In the genomic region with DNA sequence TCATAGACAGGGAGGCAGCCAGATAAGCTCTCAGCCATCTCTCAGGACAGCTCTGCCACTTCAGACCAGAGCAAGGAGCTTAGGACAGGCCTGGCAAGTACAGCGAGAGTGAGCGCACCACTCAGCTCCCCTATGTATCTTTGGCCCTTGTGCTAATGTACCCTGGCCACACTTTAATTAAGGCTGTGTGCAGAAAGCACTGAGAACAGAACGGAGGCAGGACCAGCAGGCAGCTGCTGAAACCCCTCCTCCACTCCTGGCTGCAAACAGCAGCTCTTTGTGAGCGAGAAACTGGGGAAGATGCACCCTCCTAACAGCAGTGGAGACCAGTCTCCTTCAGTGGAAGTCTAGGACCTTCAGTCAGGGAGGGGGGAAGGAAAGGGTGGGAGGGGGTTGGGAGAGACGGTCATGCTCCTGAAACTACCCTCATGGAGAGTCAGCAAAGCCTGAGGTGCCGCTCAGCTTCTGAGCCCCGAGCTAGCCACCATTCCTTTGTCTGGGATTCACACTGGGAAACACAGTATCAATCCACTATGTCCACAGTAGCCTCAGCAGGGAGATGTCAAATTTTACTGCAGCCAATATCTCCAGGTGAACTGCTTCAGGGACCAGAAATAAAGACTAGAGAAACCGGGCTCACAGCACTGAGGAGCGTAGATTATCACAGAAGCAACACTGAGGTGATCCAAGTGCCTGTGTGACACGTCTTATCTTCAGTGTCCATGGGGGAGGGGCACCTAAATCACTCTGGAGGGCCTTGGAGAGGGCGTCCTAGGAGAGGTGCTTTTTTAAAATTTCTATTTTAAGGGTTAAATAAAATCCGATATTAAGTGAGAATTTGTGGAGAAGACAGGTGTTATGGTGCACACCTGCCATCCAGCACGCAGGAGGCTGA, we compare ENCODE assay signal across 10 mouse cellular contexts. TPM values are rescaled to one million over a fixed set of nuclear protein-coding genes. Genes with fewer than 3 reads are reported as not detected.
DNase-seq lines count a peak whose midpoint lies in the region; ATAC-seq and TF ChIP-seq lines count a peak whose summit lies in the region.
"Had no signal": no experiment of that assay in that cellular context is flagged by ENCODE, and none has a peak within 500 bp of the region (broad histone marks: within the 10 kb centered on the region; RNA-seq: fewer than 3 reads in every experiment).

No protein-coding gene starts in this region.

- intact Hi-C loops in heart, adult 2 months (cut with DNase I) = no loop called here

- no peaks in the 10 kb centered on the region for H3K79me2 ChIP-seq in heart, adult 2 months (replicated peaks; ENCODE audit: control insufficient read depth, insufficient read depth, low read length)

- no peak for TF ChIP-seq POLR2A in heart, adult 2 months (IDR thresholded peaks at IDR 0.05; ENCODE audit: insufficient read depth, low read depth, low read length)

- no peak for TF ChIP-seq CTCF in heart, postnatal 0 days (IDR thresholded peaks at IDR 0.05; ENCODE audit: low read depth)
- TF ChIP-seq CTCF in heart, adult 2 months (IDR thresholded peaks at IDR 0.05) = no peak

- no peak overlapping the region for H3K4me3 ChIP-seq in heart, postnatal 0 days (ENCODE audit: low read depth, low read length)
- H3K4me3 ChIP-seq in heart, adult 2 months = no peak overlapping the region
- H3K4me3 ChIP-seq in forebrain, embryonic 12.5 days (replicated peaks) = no peak overlapping the region
- H3K4me3 ChIP-seq in liver, embryonic 13.5 days (replicated peaks) = no peak overlapping the region

- H3K4me1 ChIP-seq in heart, postnatal 0 days (ENCODE audit: control insufficient read depth, insufficient read depth) = no peaks in the 10 kb centered on the region
- H3K4me1 ChIP-seq in heart, adult 2 months (ENCODE audit: control insufficient read depth, insufficient read depth, low read length) = no peaks in the 10 kb centered on the region
- peaks cover 32% of the 10 kb centered on the region for H3K4me1 ChIP-seq in forebrain, embryonic 12.5 days
- peaks cover 17% of the 10 kb centered on the region for H3K4me1 ChIP-seq in liver, embryonic 13.5 days (replicated peaks)

- no peak for TF ChIP-seq EP300 in heart, postnatal 0 days (IDR thresholded peaks at IDR 0.05; ENCODE audit: low read depth)
- no peak for TF ChIP-seq EP300 in heart, adult 2 months (IDR thresholded peaks at IDR 0.05; ENCODE audit: insufficient read depth, low read depth, low read length)

- WGBS in heart, postnatal 0 days = 27% methylated on average over 13 of the region's 13 CpGs
- WGBS in heart, adult 2 months = 41% methylated on average over 13 of the region's 13 CpGs
- WGBS in forebrain, embryonic 12.5 days = 22% methylated on average over 13 of the region's 13 CpGs
- WGBS in liver, embryonic 13.5 days (ENCODE audit: insufficient replicate concordance) = 34% methylated on average over 13 of the region's 13 CpGs

- 0 out of 2 replicates have a peak overlapping the region, but pooled peaks have one; percentile 18 for H3K4me2 ChIP-seq in heart, postnatal 0 days (ENCODE audit: low read depth, low read length)
- peak overlapping the region; percentile 40 for H3K4me2 ChIP-seq in forebrain, embryonic 12.5 days
- H3K4me2 ChIP-seq in liver, embryonic 13.5 days = no peak overlapping the region

- H3K27ac ChIP-seq in heart, postnatal 0 days (ENCODE audit: low read depth) = no peak overlapping the region
- H3K27ac ChIP-seq in heart, adult 2 months = no peak overlapping the region
- H3K27ac ChIP-seq in forebrain, embryonic 12.5 days = peak overlapping the region; percentile 88
- H3K27ac ChIP-seq in liver, embryonic 13.5 days = no peak overlapping the region
- H3K27ac ChIP-seq: kidney, postnatal 0 days had no signal

- no peak for ATAC-seq in heart, postnatal 0 days (ENCODE audit: insufficient read depth, low read depth)
- ATAC-seq in forebrain, embryonic 12.5 days (ENCODE audit: low FRiP score) = peak; percentile 85
- peak; percentile 62 for ATAC-seq in liver, embryonic 13.5 days (ENCODE audit: low read depth)

- no peaks in the 10 kb centered on the region for H3K27me3 ChIP-seq in heart, postnatal 0 days (ENCODE audit: control insufficient read depth, insufficient read depth, low read length)
- no peaks in the 10 kb centered on the region for H3K27me3 ChIP-seq in heart, adult 2 months (ENCODE audit: control insufficient read depth, insufficient read depth, low read length)
- 0 out of 2 replicates have a peak, but pooled peaks cover 4% of the 10 kb centered on the region for H3K27me3 ChIP-seq in forebrain, embryonic 12.5 days
- H3K27me3 ChIP-seq in liver, embryonic 13.5 days = no peaks in the 10 kb centered on the region
- H3K27me3 ChIP-seq: CH12.LX had no signal

- no peak overlapping the region for H3K9ac ChIP-seq in heart, postnatal 0 days (replicated peaks; ENCODE audit: low read depth, low read length)
- no peak overlapping the region for H3K9ac ChIP-seq in heart, adult 2 months (ENCODE audit: low read depth, low read length)
- H3K9ac ChIP-seq in forebrain, embryonic 12.5 days = peak overlapping the region; percentile 52
- no peak overlapping the region for H3K9ac ChIP-seq in liver, embryonic 13.5 days

- H3K9me3 ChIP-seq in heart, postnatal 0 days (replicated peaks; ENCODE audit: control insufficient read depth, low read length) = no peaks in the 10 kb centered on the region
- H3K9me3 ChIP-seq in forebrain, embryonic 12.5 days = no peaks in the 10 kb centered on the region
- H3K9me3 ChIP-seq in liver, embryonic 13.5 days (replicated peaks) = no peaks in the 10 kb centered on the region

- H3K36me3 ChIP-seq in heart, postnatal 0 days (replicated peaks; ENCODE audit: control insufficient read depth, insufficient read depth, low read length) = no peaks in the 10 kb centered on the region
- H3K36me3 ChIP-seq in heart, adult 2 months (ENCODE audit: control insufficient read depth, insufficient read depth, low read length) = no peaks in the 10 kb centered on the region
- H3K36me3 ChIP-seq in forebrain, embryonic 12.5 days (replicated peaks) = no peaks in the 10 kb centered on the region
- no peaks in the 10 kb centered on the region for H3K36me3 ChIP-seq in liver, embryonic 13.5 days

- no peak for DNase-seq in heart, postnatal 0 days (ENCODE audit: low spot score)
- DNase-seq in heart, adult 2 months = no peak
- peak; percentile 13 for DNase-seq in c-Kit-positive CD71-positive TER-119-positive erythroid progenitor cells, embryonic 14.5 days (ENCODE audit: low spot score)
- DNase-seq in liver, embryonic 13.5 days = no peak
- DNase-seq in natural killer cell, adult 2 months (ENCODE audit: low spot score in 2 of 2) = no peak
- DNase-seq in spleen, adult 12 weeks (ENCODE audit: low spot score) = no peak
- DNase-seq in cerebellum, postnatal 36 days = no peak

RNA-seq across cellular contexts. Expression of a gene that starts 18.0 kb away (rescaled TPM):
- total RNA-seq in heart, postnatal 0 days (2014; rRNA removed; ENCODE audit: low replicate concordance) = 6.2 and 16.6 TPM in 2 replicates
- polyA plus RNA-seq in heart, postnatal 0 days (2015; fragmentation: Nextera tagmentation; extraction: Ambion mirVana) = 17.3 and 21.1 TPM in 2 replicates
- 1 to 10 TPM; 5.2 to 6.5 TPM for total RNA-seq in heart, adult 2 months (2021)
- polyA plus RNA-seq in heart, adult 2 months (2012; rRNA removed) = 18.3 and 21.6 TPM in 2 replicates
- polyA plus RNA-seq in forebrain, embryonic 12.5 days (2016; fragmentation: Nextera tagmentation; extraction: Ambion mirVana) = 29.9 and 31.0 TPM in 2 replicates
- 0.51 and 0.61 TPM in 2 replicates for polyA plus RNA-seq in liver, embryonic 13.5 days (2015; fragmentation: Nextera tagmentation; extraction: Ambion mirVana)

Comparison
In these comparisons a context has a peak if more than half of its experiments do, and no peak if none do; other contexts are left out.
1. RNA of a gene that starts 18.0 kb away (polyA plus RNA-seq): 29.9 to 31.0 TPM in forebrain, embryonic 12.5 days, 18.3 to 21.6 TPM in heart, adult 2 months and 17.3 to 21.1 TPM in heart, postnatal 0 days; 0.51 to 0.61 TPM in liver, embryonic 13.5 days; every median in the first group is over 10 times any median in the second.